Mouse (Mus musculus) heart, adult 2 months (tissue): Measurements from ENCODE around the gene Zfp683.

Experiments used
- CTCF ChIP-seq: fragments of 200-600 bp; IDR thresholded peaks from 2 replicates; pipeline ENCODE4 v1.8.1; 2022; ENCODE audit warnings: antibody characterized with exemption, mild to moderate bottlenecking, moderate library complexity
- EP300 ChIP-seq: fragments of 200-500 bp; IDR thresholded peaks from 2 replicates; pipeline ENCODE4 v1.6.1; 2011; ENCODE audit warnings: low read depth, low read length, control low read depth; ENCODE audit not compliant: insufficient read depth
- POLR2A ChIP-seq: fragments of 200-500 bp; IDR thresholded peaks from 2 replicates; pipeline ENCODE4 v1.6.1; 2011; ENCODE audit warnings: mild to moderate bottlenecking, low read depth, low read length, control low read depth; ENCODE audit not compliant: insufficient read depth

- TF ChIP-seq POLR2A (no peak), EP300 (no peak), CTCF (no peak)
Measured at GRCm38 (mm10) chr4:134061944-134062446, 8.4 kb downstream of the Zfp683 start.
